9 mouse cellular contexts compared by ENCODE assay signal in the genomic region with DNA sequence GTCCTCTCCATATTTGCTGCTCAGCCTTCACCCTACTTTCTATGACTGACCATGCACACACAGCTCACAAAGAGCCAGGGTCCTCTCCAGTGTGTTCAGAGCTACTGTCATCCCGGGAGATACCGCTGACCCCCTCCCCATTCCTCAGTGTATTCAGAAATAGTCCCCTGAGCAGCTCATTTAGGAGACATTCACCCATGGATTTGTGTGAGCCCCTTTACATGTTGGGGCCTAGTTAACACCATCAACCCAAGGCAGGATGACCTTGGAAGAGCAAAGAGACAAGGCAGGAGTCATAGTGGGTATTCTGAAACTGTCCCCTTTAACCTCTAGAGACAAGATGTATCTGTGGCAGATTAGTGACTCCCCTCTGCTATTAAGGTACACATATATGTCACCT.
DNase-seq lines count a peak whose midpoint lies in the region; ATAC-seq and TF ChIP-seq lines count a peak whose summit lies in the region.
"Had no signal": no experiment of that assay in that cellular context is flagged by ENCODE, and none has a peak within 500 bp of the region (broad histone marks: within the 10 kb centered on the region; RNA-seq: fewer than 3 reads in every experiment).

No protein-coding gene starts in this region.

- 97% methylated on average over 2 of the region's 2 CpGs for WGBS in kidney, postnatal 0 days
- WGBS in embryonic facial prominence, embryonic 10.5 days = 94% methylated on average over 2 of the region's 2 CpGs
- WGBS in heart, postnatal 0 days = 90% methylated on average over 2 of the region's 2 CpGs
- WGBS in liver, embryonic 14.5 days (ENCODE audit: insufficient replicate concordance) = 60% methylated on average over 2 of the region's 2 CpGs

- no peak for ATAC-seq in kidney, postnatal 0 days (replicated peaks; ENCODE audit: low FRiP score, low read depth)
- no peak for ATAC-seq in heart, postnatal 0 days (ENCODE audit: insufficient read depth, low read depth)
- no peak for ATAC-seq in liver, embryonic 14.5 days (ENCODE audit: insufficient read depth)
- no peak for ATAC-seq in erythroblast, adult 5-6 weeks (replicated peaks; ENCODE audit: low FRiP score, poor library complexity, severe bottlenecking)

- no peaks in the 10 kb centered on the region for H3K27me3 ChIP-seq in kidney, postnatal 0 days (ENCODE audit: insufficient read depth, low read length)
- 0 out of 2 replicates have a peak, but pooled peaks cover 4% of the 10 kb centered on the region for H3K27me3 ChIP-seq in embryonic facial prominence, embryonic 10.5 days (replicated peaks; ENCODE audit: low read depth, poor library complexity, severe bottlenecking)
- 0 out of 2 replicates have a peak, but pooled peaks cover 4% of the 10 kb centered on the region for H3K27me3 ChIP-seq in heart, postnatal 0 days (ENCODE audit: control insufficient read depth, insufficient read depth, low read length)
- no peaks in the 10 kb centered on the region for H3K27me3 ChIP-seq in liver, embryonic 14.5 days (ENCODE audit: control insufficient read depth, insufficient read depth, low read length)

- H3K4me3 ChIP-seq in kidney, postnatal 0 days (replicated peaks; ENCODE audit: low read depth, low read length) = no peak overlapping the region
- H3K4me3 ChIP-seq in embryonic facial prominence, embryonic 10.5 days = no peak overlapping the region
- H3K4me3 ChIP-seq in heart, postnatal 0 days (ENCODE audit: low read depth, low read length) = no peak overlapping the region
- no peak overlapping the region for H3K4me3 ChIP-seq in liver, embryonic 14.5 days (ENCODE audit: insufficient read depth in 1 of 2, low read depth in 2 of 2, low read length in 2 of 2)
- H3K4me3 ChIP-seq: forebrain, embryonic 12.5 days had no signal

- no peaks in the 10 kb centered on the region for H3K36me3 ChIP-seq in kidney, postnatal 0 days (ENCODE audit: insufficient read depth, low read length)
- no peaks in the 10 kb centered on the region for H3K36me3 ChIP-seq in embryonic facial prominence, embryonic 10.5 days (replicated peaks)
- H3K36me3 ChIP-seq in heart, postnatal 0 days (replicated peaks; ENCODE audit: control insufficient read depth, insufficient read depth, low read length) = no peaks in the 10 kb centered on the region
- H3K36me3 ChIP-seq in liver, embryonic 14.5 days (replicated peaks; ENCODE audit: control insufficient read depth, insufficient read depth, low read depth) = no peaks in the 10 kb centered on the region
- H3K36me3 ChIP-seq: forebrain, embryonic 12.5 days had no signal

- H3K9ac ChIP-seq in kidney, postnatal 0 days (ENCODE audit: low read depth, low read length) = no peak overlapping the region
- H3K9ac ChIP-seq in heart, postnatal 0 days (replicated peaks; ENCODE audit: low read depth, low read length) = no peak overlapping the region
- no peak overlapping the region for H3K9ac ChIP-seq in liver, embryonic 14.5 days (replicated peaks)
- H3K9ac ChIP-seq: forebrain, embryonic 12.5 days had no signal

- peaks cover 14% of the 10 kb centered on the region; the same call in 1 of the 2 replicates for H3K4me1 ChIP-seq in kidney, postnatal 0 days (replicated peaks; ENCODE audit: insufficient read depth, low read length)
- peaks cover 18% of the 10 kb centered on the region for H3K4me1 ChIP-seq in embryonic facial prominence, embryonic 10.5 days
- H3K4me1 ChIP-seq in heart, postnatal 0 days (ENCODE audit: control insufficient read depth, insufficient read depth) = peaks cover 27% of the 10 kb centered on the region
- peaks cover 5 to 50% of the 10 kb centered on the region in 2 experiments for H3K4me1 ChIP-seq in liver, embryonic 14.5 days (replicated peaks; ENCODE audit: control insufficient read depth in 2 of 2, insufficient read depth in 2 of 2, low read length in 1 of 2)
- H3K4me1 ChIP-seq: forebrain, embryonic 12.5 days had no signal

- TF ChIP-seq EP300 in heart, postnatal 0 days (IDR thresholded peaks at IDR 0.05; ENCODE audit: low read depth) = no peak
- no peak for TF ChIP-seq EP300 in liver, embryonic 14.5 days (IDR thresholded peaks at IDR 0.05; ENCODE audit: low read depth)

- H3K4me2 ChIP-seq in kidney, postnatal 0 days (ENCODE audit: low read length) = no peak overlapping the region
- H3K4me2 ChIP-seq in heart, postnatal 0 days (ENCODE audit: low read depth, low read length) = no peak overlapping the region
- no peak overlapping the region for H3K4me2 ChIP-seq in liver, embryonic 14.5 days (ENCODE audit: low read depth)
- H3K4me2 ChIP-seq: forebrain, embryonic 12.5 days had no signal

- peak overlapping the region; percentile 93 for H3K27ac ChIP-seq in kidney, postnatal 0 days
- H3K27ac ChIP-seq in embryonic facial prominence, embryonic 10.5 days (replicated peaks) = peak overlapping the region; percentile 81
- peak overlapping the region; percentile 85 for H3K27ac ChIP-seq in heart, postnatal 0 days (ENCODE audit: low read depth)
- peak overlapping the region; percentile 14; the same call in 1 of the 2 replicates for H3K27ac ChIP-seq in liver, embryonic 14.5 days
- H3K27ac ChIP-seq: forebrain, embryonic 12.5 days had no signal

- H3K9me3 ChIP-seq in kidney, postnatal 0 days (replicated peaks; ENCODE audit: low read length) = no peaks in the 10 kb centered on the region
- H3K9me3 ChIP-seq in embryonic facial prominence, embryonic 10.5 days = no peaks in the 10 kb centered on the region
- H3K9me3 ChIP-seq in heart, postnatal 0 days (replicated peaks; ENCODE audit: control insufficient read depth, low read length) = no peaks in the 10 kb centered on the region
- no peaks in the 10 kb centered on the region for H3K9me3 ChIP-seq in liver, embryonic 14.5 days (ENCODE audit: control insufficient read depth, low read length)
- H3K9me3 ChIP-seq: forebrain, embryonic 12.5 days had no signal

- no peak for DNase-seq in kidney, postnatal 0 days (ENCODE audit: low spot score)
- DNase-seq in kidney, postnatal 4 days = no peak
- DNase-seq in embryonic facial prominence, embryonic 10.5 days (ENCODE audit: low spot score) = no peak
- no peak for DNase-seq in heart, postnatal 0 days (ENCODE audit: low spot score)
- DNase-seq in liver, embryonic 14.5 days (ENCODE audit: low read depth in 3 of 3, low spot score in 3 of 3) = no peak
- DNase-seq in Muller cell, postnatal 12 days (ENCODE audit: inconsistent ontology term) = no peak
- DNase-seq: cerebellum, adult 9-10 months had no signal

- TF ChIP-seq CTCF in kidney, postnatal 0 days (IDR thresholded peaks at IDR 0.05; ENCODE audit: low read depth) = no peak
- 0 out of 2 replicates have a peak, but pooled peaks have one; percentile 0 for TF ChIP-seq CTCF in heart, postnatal 0 days (IDR thresholded peaks at IDR 0.05; ENCODE audit: low read depth)
- no peak for TF ChIP-seq CTCF in liver, embryonic 14.5 days (IDR thresholded peaks at IDR 0.05; ENCODE audit: low read depth)

Comparison
In these comparisons a context has a peak if more than half of its experiments do, and no peak if none do; other contexts are left out.
1. H3K27ac ChIP-seq: peak in every context shown above with its lines; median percentile 93 in kidney, postnatal 0 days; 85 in heart, postnatal 0 days; 81 in embryonic facial prominence, embryonic 10.5 days; 14 in liver, embryonic 14.5 days.